Mouse (Mus musculus) cerebellum, adult 2 months (tissue): Measurements from ENCODE around the gene Ncapd2.

Source experiments
- CTCF ChIP-seq: fragments of 200-500 bp; IDR thresholded peaks from 2 replicates; pipeline ENCODE4 v1.5.1; 2011; ENCODE audit warnings: low read depth, mild to moderate bottlenecking, control low read depth, low read length, moderate library complexity, borderline replicate concordance; ENCODE audit not compliant: insufficient read depth
- POLR2A ChIP-seq: fragments of 200-500 bp; IDR thresholded peaks from 2 replicates; pipeline ENCODE4 v1.6.1; 2011; ENCODE audit warnings: low read length, control low read depth, borderline replicate concordance; ENCODE audit not compliant: insufficient read depth

GRCm38 (mm10) chr6:125153682-125154081 lies 37.8 kb downstream of the Ncapd2 start:
- TF ChIP-seq CTCF, result no peak
- TF ChIP-seq POLR2A, result no peak
